Mouse (Mus musculus): ENCODE measurements at regions not wholly inside any gene's neighbourhood (a gene's known extent, or its start where the extent isn't known, plus 50 kb on each side); places are given as distances from the start of the nearest gene placed in this dataset.

DNA sequence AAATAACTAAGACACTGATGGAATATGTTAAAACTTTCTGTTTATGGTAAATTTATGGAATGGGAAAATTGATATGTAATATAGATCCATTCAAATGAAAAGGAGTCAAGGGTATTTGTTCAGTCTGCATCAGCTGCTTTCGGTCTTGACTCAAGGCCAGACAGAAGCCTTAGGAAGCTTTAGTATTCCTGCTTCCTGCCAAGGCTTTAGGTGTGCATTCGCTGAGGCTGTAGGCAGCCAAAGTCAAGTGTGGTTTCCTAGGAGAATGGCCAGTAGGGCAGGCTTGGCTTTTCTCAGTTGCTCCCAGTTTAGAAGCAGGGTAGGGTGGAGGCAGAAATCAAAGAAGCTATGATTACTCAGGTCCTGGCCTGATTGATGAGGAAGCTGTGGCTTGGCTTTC lies 217.2 kb upstream of the B430305J03Rik start:
- H3K27ac ChIP-seq (ENCODE audit: insufficient read depth, low read depth, low read length): no peak overlapping the region
- no peak overlapping the region for H3K4me3 ChIP-seq (ENCODE audit: low read depth, low read length)
- no peaks in the 10 kb centered on the region for H3K4me1 ChIP-seq (ENCODE audit: control insufficient read depth, insufficient read depth, insufficient read length, low read length)
- 83% methylated on average over 2 of the region's 2 CpGs for WGBS
- H3K27me3 ChIP-seq (ENCODE audit: control insufficient read depth, insufficient read depth, low read length): no peaks in the 10 kb centered on the region
- no peak for TF ChIP-seq POLR2A (IDR thresholded peaks at IDR 0.05; ENCODE audit: low read depth, low read length)
- no peak for TF ChIP-seq CTCF (IDR thresholded peaks at IDR 0.05; ENCODE audit: extremely low read depth, insufficient read length, insufficient replicate concordance, low read depth, low read length)
- H3K36me3 ChIP-seq (ENCODE audit: control insufficient read depth, insufficient read depth, low read length): no peaks in the 10 kb centered on the region

DNA sequence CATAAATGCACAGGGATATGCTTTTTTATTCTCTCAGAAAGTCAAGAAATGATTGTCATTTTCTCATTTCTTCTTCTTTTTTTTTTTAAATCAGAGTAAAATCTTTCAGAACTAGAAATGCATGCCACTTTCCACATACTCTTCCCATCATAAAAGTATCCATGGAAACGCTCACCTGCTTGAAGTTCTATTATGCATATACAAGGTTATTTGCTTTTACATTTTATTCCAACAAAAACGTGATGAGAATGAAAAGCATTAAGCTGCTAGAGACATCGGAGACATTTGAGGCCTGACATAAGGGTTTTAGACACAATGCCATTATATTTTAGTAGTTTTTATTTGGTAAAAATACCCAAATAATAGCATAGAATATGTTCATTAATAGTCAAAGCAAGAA lies 214.5 kb upstream of the B430305J03Rik start:
- 75% methylated on average over 3 of the region's 3 CpGs for WGBS
- Histone ChIP-seq H3K27me3 (ENCODE audit: control insufficient read depth, insufficient read depth, low read length) (no peaks in the 10 kb centered on the region), H3K4me1 (ENCODE audit: control insufficient read depth, insufficient read depth, insufficient read length, low read length) (no peaks in the 10 kb centered on the region), H3K36me3 (ENCODE audit: control insufficient read depth, insufficient read depth, low read length) (no peaks in the 10 kb centered on the region), H3K4me3 (ENCODE audit: low read depth, low read length) (no peak overlapping the region), H3K27ac (ENCODE audit: insufficient read depth, low read depth, low read length) (no peak overlapping the region)
- no peak for TF ChIP-seq POLR2A (IDR thresholded peaks at IDR 0.05; ENCODE audit: low read depth, low read length)
- TF ChIP-seq CTCF (IDR thresholded peaks at IDR 0.05; ENCODE audit: extremely low read depth, insufficient read length, insufficient replicate concordance, low read depth, low read length): no peak

DNA sequence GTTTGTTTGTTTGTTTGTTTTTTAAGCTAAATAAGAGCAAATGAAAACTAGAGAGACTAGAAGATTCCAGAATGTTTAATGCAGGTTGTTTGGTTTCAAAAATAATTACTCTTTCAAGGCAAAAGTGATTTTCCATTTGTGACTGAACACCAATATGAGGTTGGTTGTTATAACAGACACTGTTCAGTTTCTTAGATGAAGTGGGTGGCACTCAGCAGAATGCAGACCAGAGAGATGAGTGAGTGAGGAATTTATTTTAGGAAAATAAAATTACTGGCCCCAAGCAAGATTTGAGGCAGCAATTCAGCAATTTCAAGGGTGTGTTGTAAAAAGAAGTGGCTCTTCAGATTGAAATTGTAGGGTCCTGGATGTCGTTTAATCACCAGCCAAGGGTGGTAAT lies 171.4 kb upstream of the B430305J03Rik start:
- no peak overlapping the region for H3K27ac ChIP-seq (ENCODE audit: insufficient read depth, low read depth, low read length)
- no peaks in the 10 kb centered on the region for H3K27me3 ChIP-seq (ENCODE audit: control insufficient read depth, insufficient read depth, low read length)
- 37% methylated on average over 1 of the region's 1 CpGs for WGBS
- H3K4me3 ChIP-seq (ENCODE audit: low read depth, low read length): no peak overlapping the region
- no peaks in the 10 kb centered on the region for H3K36me3 ChIP-seq (ENCODE audit: control insufficient read depth, insufficient read depth, low read length)
- TF ChIP-seq CTCF (IDR thresholded peaks at IDR 0.05; ENCODE audit: extremely low read depth, insufficient read length, insufficient replicate concordance, low read depth, low read length): no peak
- TF ChIP-seq POLR2A (IDR thresholded peaks at IDR 0.05; ENCODE audit: low read depth, low read length): no peak
- H3K4me1 ChIP-seq (ENCODE audit: control insufficient read depth, insufficient read depth, insufficient read length, low read length): no peaks in the 10 kb centered on the region

DNA sequence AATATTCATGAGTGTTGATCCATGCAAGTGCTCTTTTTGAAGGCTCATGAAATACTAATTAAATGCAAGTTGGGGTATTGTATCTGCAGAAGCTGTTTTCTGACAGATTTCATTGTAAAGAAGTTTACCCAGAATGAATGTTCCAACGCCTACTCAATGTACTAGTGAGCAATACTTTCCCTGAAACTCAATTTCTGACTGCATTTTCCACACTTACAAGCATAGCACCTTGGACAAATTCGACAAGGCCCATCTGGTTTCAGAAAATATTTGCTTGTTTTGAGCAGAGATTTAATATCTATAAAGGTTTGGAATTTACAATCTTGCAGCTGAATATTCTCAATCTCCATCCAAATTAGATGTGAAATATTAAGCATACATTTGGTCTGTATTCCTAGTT lies 170.0 kb upstream of the B430305J03Rik start:
- 45% methylated on average over 2 of the region's 2 CpGs for WGBS
- Histone ChIP-seq H3K4me1 (ENCODE audit: control insufficient read depth, insufficient read depth, insufficient read length, low read length) (no peaks in the 10 kb centered on the region), H3K4me3 (ENCODE audit: low read depth, low read length) (no peak overlapping the region), H3K36me3 (ENCODE audit: control insufficient read depth, insufficient read depth, low read length) (no peaks in the 10 kb centered on the region), H3K27ac (ENCODE audit: insufficient read depth, low read depth, low read length) (no peak overlapping the region), H3K27me3 (ENCODE audit: control insufficient read depth, insufficient read depth, low read length) (no peaks in the 10 kb centered on the region)
- TF ChIP-seq CTCF (IDR thresholded peaks at IDR 0.05; ENCODE audit: extremely low read depth, insufficient read length, insufficient replicate concordance, low read depth, low read length) (no peak), POLR2A (IDR thresholded peaks at IDR 0.05; ENCODE audit: low read depth, low read length) (no peak)

DNA sequence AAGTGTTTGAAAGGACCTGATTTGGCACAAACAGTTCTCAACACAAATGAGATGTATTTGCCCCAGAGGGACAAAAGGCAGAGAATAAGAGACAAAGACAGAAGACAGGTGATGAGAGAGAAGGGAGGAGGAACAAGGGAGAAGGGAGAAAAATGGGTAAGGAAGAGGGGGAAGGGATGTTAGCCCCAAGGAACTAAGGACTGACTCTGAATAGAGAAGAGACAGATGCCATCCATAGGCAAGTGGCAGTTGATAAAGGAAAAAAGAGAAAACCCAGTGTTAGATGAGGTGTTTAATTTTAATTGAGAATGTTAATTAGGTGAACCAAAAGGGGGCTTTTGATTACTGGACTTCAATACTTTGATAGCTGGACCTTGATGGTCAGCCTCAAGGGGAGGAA lies 137.4 kb upstream of the B430305J03Rik start:
- Histone ChIP-seq H3K4me3 (ENCODE audit: low read depth, low read length) (no peak overlapping the region), H3K36me3 (ENCODE audit: control insufficient read depth, insufficient read depth, low read length) (no peaks in the 10 kb centered on the region), H3K27ac (ENCODE audit: insufficient read depth, low read depth, low read length) (no peak overlapping the region), H3K27me3 (ENCODE audit: control insufficient read depth, insufficient read depth, low read length) (no peaks in the 10 kb centered on the region), H3K4me1 (ENCODE audit: control insufficient read depth, insufficient read depth, insufficient read length, low read length) (no peaks in the 10 kb centered on the region)
- no peak for TF ChIP-seq POLR2A (IDR thresholded peaks at IDR 0.05; ENCODE audit: low read depth, low read length)
- TF ChIP-seq CTCF (IDR thresholded peaks at IDR 0.05; ENCODE audit: extremely low read depth, insufficient read length, insufficient replicate concordance, low read depth, low read length): no peak

DNA sequence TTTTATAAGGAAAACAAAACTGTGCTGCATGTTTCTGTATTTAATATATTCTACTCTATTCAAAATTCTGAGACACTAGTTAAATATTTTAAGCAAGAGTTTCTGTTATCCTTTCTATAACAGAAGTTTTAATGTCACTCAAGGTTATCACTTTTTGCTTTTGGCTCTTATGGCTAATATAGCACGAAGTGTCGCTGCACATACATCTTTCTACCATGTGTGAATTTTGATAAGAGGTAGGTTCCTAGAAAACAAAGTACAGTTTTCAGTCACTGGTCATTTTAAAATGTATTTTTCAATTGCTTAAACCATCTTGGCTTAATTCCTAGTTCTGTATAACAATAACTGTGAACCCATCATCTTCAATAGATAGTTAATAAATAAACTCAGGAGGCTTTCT lies 129.1 kb upstream of the B430305J03Rik start:
- no peak for TF ChIP-seq POLR2A (IDR thresholded peaks at IDR 0.05; ENCODE audit: low read depth, low read length)
- no peak for TF ChIP-seq CTCF (IDR thresholded peaks at IDR 0.05; ENCODE audit: extremely low read depth, insufficient read length, insufficient replicate concordance, low read depth, low read length)
- H3K4me1 ChIP-seq (ENCODE audit: control insufficient read depth, insufficient read depth, insufficient read length, low read length): no peaks in the 10 kb centered on the region
- H3K27ac ChIP-seq (ENCODE audit: insufficient read depth, low read depth, low read length): no peak overlapping the region
- H3K4me3 ChIP-seq (ENCODE audit: low read depth, low read length): no peak overlapping the region
- WGBS: 89% methylated on average over 2 of the region's 2 CpGs
- no peaks in the 10 kb centered on the region for H3K27me3 ChIP-seq (ENCODE audit: control insufficient read depth, insufficient read depth, low read length)
- no peaks in the 10 kb centered on the region for H3K36me3 ChIP-seq (ENCODE audit: control insufficient read depth, insufficient read depth, low read length)

DNA sequence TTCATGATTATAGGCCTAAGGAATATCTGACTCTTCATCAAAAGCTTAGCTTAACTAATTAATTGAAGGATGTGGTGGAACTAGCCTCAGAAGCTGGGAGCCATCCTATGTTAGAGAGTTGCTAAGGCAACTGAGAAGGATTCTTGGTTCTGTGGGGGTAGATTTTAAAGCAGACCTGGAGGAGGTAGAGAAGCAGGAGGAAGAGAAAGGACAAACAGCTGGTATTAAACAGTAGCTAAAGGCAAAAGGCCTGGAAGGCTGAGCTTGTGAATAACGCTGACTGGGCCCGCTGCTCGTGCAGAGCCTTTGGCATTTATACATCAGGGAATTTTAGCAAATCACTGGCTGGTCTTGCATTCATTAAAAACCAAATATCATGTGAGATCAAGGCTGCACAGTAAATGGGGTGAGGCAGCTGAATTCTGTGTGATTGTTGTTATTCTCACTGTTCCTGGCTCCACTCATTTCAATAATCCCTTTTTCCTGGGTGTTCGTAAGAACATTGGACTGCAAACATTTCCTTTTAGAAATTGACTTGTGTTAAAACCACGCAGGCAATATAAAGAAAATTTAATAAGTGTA lies 121.1 kb upstream of the B430305J03Rik start:
- H3K27me3 ChIP-seq (ENCODE audit: control insufficient read depth, insufficient read depth, low read length): no peaks in the 10 kb centered on the region
- WGBS: 89% methylated on average over 5 of the region's 5 CpGs
- H3K36me3 ChIP-seq (ENCODE audit: control insufficient read depth, insufficient read depth, low read length): no peaks in the 10 kb centered on the region
- no peak for TF ChIP-seq POLR2A (IDR thresholded peaks at IDR 0.05; ENCODE audit: low read depth, low read length)
- H3K4me3 ChIP-seq (ENCODE audit: low read depth, low read length): no peak overlapping the region
- H3K4me1 ChIP-seq (ENCODE audit: control insufficient read depth, insufficient read depth, insufficient read length, low read length): no peaks in the 10 kb centered on the region
- no peak overlapping the region for H3K27ac ChIP-seq (ENCODE audit: insufficient read depth, low read depth, low read length)
